In genomic region chr8:111650651-111651050, GRCm38 (mm10) we compare ENCODE assay signal across 23 mouse cellular contexts.
DNase-seq lines count a peak whose midpoint lies in the region; TF ChIP-seq lines count a peak whose summit lies in the region.
"Had no signal": no experiment of that assay in that cellular context is flagged by ENCODE, and none has a peak within 500 bp of the region (broad histone marks: within the 10 kb centered on the region; RNA-seq: fewer than 3 reads in every experiment).

No protein-coding gene starts in this region.

- H3K27me3 ChIP-seq in E14TG2a.4 (ENCODE audit: insufficient read depth, low read length): no peaks in the 10 kb centered on the region
- H3K27me3 ChIP-seq: CH12.LX; embryonic facial prominence, embryonic 12.5 days; forebrain, embryonic 13.5 days; forebrain, embryonic 15.5 days; Patski had no signal

- H3K36me3 ChIP-seq in E14TG2a.4 (ENCODE audit: insufficient read depth, low read length): 0 out of 2 replicates have a peak, but pooled peaks cover 4% of the 10 kb centered on the region
- H3K36me3 ChIP-seq: embryonic facial prominence, embryonic 12.5 days; forebrain, embryonic 15.5 days had no signal

- H3K4me1 ChIP-seq in E14TG2a.4 (replicated peaks; ENCODE audit: low read depth, low read length): peaks cover 84% of the 10 kb centered on the region
- H3K4me1 ChIP-seq: forebrain, embryonic 13.5 days; forebrain, embryonic 15.5 days had no signal

- H3K9me3 ChIP-seq in E14TG2a.4 (ENCODE audit: low read length): no peaks in the 10 kb centered on the region
- H3K9me3 ChIP-seq: embryonic facial prominence, embryonic 10.5 days; embryonic facial prominence, embryonic 12.5 days; forebrain, embryonic 13.5 days; forebrain, embryonic 15.5 days; G1E had no signal

- DNase-seq in ES-CJ7 (ENCODE audit: low read depth, low spot score) (peak; percentile 90), R1 (ENCODE audit: low read depth, low spot score) (peak; percentile 95)
- DNase-seq in left cerebral cortex, adult 9 months (ENCODE audit: low spot score in 2 of 2): no peak
- DNase-seq in thymus, adult 18-20 months: no peak
- no peak for DNase-seq in lung, postnatal 10 days
- DNase-seq: adrenal gland, adult 8-10 months; adrenal gland, postnatal 14 days; adrenal gland, postnatal 36 days; B cell, adult 2 months; cerebellum, adult 11-12 months; cerebellum, adult 2 months; cerebellum, adult 9-10 months; cerebellum, postnatal 10 days; cerebellum, postnatal 25 days; forebrain, postnatal 0 days had no signal

- TF ChIP-seq CTCF in E14TG2a.4 (conservative IDR thresholded peaks at IDR 0.05; ENCODE audit: low read length): no peak

- H3K4me3 ChIP-seq in E14TG2a.4 (replicated peaks; ENCODE audit: low read length): peak overlapping the region; percentile 30; the same call in 1 of the 2 replicates
- H3K4me3 ChIP-seq: embryonic facial prominence, embryonic 10.5 days; embryonic facial prominence, embryonic 12.5 days; forebrain, embryonic 13.5 days; forebrain, embryonic 15.5 days had no signal

Comparison
In these comparisons a context has a peak if more than half of its experiments do, and no peak if none do; other contexts are left out.
1. DNase-seq: peak in ES-CJ7 (single experiment) and R1 (single experiment); none in left cerebral cortex, adult 9 months (0 of 2), thymus, adult 18-20 months (0 of 2) and lung, postnatal 10 days (single experiment).